Mouse (Mus musculus) midbrain, embryonic 11.5 days (tissue): ENCODE measurements around the gene Olfr1202. TPM values are rescaled to one million over a fixed set of nuclear protein-coding genes. Genes with fewer than 3 reads are reported as not detected.

Experiments used
- ATAC-seq: fragments of 200-750 bp; cut with Nextera tagmentation; 2 replicates; pipeline ENCODE4 v1.8.0; 2017; ENCODE audit warnings: moderate TSS enrichment, moderate library complexity; ENCODE audit not compliant: low FRiP score
- DNase-seq: peaks from one replicate; pipeline ENCODE4 v3.0.0; 2015; ENCODE audit warnings: low spot score; ENCODE audit errors: missing footprints
- H3K27ac ChIP-seq: fragments of 300-500 bp; sonication (generic); 2 replicates; pipeline ENCODE4 v1.5.1; 2014; ENCODE audit warnings: low read depth, low read length
- H3K27me3 ChIP-seq: fragments of 300-500 bp; sonication (generic); 2 replicates; pipeline ENCODE4 v1.6.1; 2014; ENCODE audit warnings: mild to moderate bottlenecking, low read length, moderate library complexity, mixed read lengths; ENCODE audit not compliant: control insufficient read depth, insufficient read depth
- H3K36me3 ChIP-seq: fragments of 300-500 bp; sonication (generic); 2 replicates; pipeline ENCODE4 v1.6.1; 2014; ENCODE audit warnings: mild to moderate bottlenecking, low read length, moderate library complexity, mixed read lengths; ENCODE audit not compliant: control insufficient read depth, insufficient read depth
- H3K4me1 ChIP-seq: fragments of 300-500 bp; sonication (generic); 2 replicates; pipeline ENCODE4 v1.6.1; 2014; ENCODE audit warnings: low read length; ENCODE audit not compliant: control insufficient read depth, insufficient read depth
- H3K4me2 ChIP-seq: fragments of 300-500 bp; sonication (generic); 2 replicates; pipeline ENCODE4 v1.6.1; 2014; ENCODE audit warnings: mild to moderate bottlenecking, moderate library complexity
- H3K4me3 ChIP-seq: fragments of 300-500 bp; sonication (generic); 2 replicates; pipeline ENCODE4 v1.5.1; 2014; ENCODE audit warnings: low read depth, low read length
- H3K9ac ChIP-seq: fragments of 300-500 bp; sonication (generic); 2 replicates; pipeline ENCODE4 v1.6.1; 2014; ENCODE audit warnings: low read length
- H3K9me3 ChIP-seq: fragments of 300-500 bp; sonication (generic); 2 replicates; pipeline ENCODE4 v1.6.1; 2016; ENCODE audit warnings: low read length; ENCODE audit not compliant: control insufficient read depth
- WGBS: fragments of 180-500 bp; shearing (Covaris S2); extraction: QIAGEN DNeasy Blood & Tissue Kit; methylation state at CpG from one replicate; pipeline ENCODE4 v1.1.7; 2014; 5-methylcytosine and 5-hydroxymethylcytosine counted together
- polyA plus RNA-seq: library from polyadenylated mRNA; unstranded; fragments of >200 nt; fragmentation: Nextera tagmentation; extraction: Ambion mirVana; gene quantifications from 2 replicates; pipeline ENCODE4 v1.2.1, GENCODE M21; 2014

Olfr1202 gene
- polyA plus RNA-seq = not detected in 2 replicates

DNA sequence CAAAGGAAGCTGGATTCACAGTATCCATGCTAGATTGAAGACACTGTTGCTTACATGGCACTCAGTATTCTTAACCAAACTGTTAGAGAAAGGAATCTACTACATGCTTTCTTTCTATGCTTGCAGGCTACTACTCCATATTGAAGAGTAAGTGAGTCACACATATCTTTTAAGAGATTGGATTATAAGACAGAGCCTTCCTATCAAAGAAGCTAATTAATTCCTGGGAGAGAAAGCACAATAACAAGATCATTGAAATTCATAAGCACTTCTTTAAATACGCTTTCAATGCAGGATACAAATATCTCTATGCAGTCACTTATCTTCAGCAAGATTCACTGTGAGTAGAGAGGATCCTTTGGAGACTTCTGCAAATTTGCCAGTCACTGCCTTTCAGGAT is at the start of gene Olfr1202:
Gene Olfr1202 (plus strand): TSS at position 301 of the 400 bp plus-strand sequence.
- Histone ChIP-seq H3K9ac (no peak within 1 kb of the TSS), H3K4me1 (no peaks in the 10 kb centered on the region), H3K36me3 (no peaks in the 10 kb centered on the region), H3K27ac (no peak within 1 kb of the TSS), H3K4me2 (no peak within 1 kb of the TSS), H3K9me3 (no peaks in the 10 kb centered on the region), H3K4me3 (no peak within 1 kb of the TSS), H3K27me3 (no peaks in the 10 kb centered on the region)
- DNase-seq (no peak), ATAC-seq (no peak)
- 83% methylated on average over 1 of the region's 1 CpGs for WGBS

DNA sequence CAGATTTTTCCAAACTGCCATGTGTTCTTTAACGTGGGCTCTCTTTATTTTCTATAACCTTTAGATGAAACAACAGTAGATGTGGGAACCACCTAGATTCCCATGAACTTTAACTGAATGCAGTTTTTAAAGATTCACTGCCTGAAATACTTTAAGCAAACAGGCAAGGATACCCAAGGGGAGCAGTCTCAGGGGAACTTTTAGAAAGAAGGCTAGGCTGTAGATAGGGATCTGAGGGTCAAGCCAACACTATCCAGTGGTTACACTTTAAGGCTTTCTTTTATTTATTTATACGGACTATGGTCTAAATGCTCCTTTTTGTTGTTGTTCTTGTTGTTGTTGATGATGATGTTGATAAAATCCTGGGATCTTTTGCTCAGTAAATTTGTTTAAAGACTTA is 43.9 kb upstream of the Olfr1202 start, which contains the start of gene Olfr1200:
Gene Olfr1200 (minus strand): TSS at position 101 of the 400 bp plus-strand sequence.
- WGBS = 82% methylated on average over 2 of the region's 2 CpGs
- H3K4me1 ChIP-seq = no peaks in the 10 kb centered on the region
- H3K9ac ChIP-seq = no peak within 1 kb of the TSS
- H3K36me3 ChIP-seq = no peaks in the 10 kb centered on the region
- no peak within 1 kb of the TSS for H3K27ac ChIP-seq
- ATAC-seq (no peak), DNase-seq (no peak)
- no peak within 1 kb of the TSS for H3K4me2 ChIP-seq
- H3K4me3 ChIP-seq = no peak within 1 kb of the TSS
- no peaks in the 10 kb centered on the region for H3K9me3 ChIP-seq
- no peaks in the 10 kb centered on the region for H3K27me3 ChIP-seq

DNA sequence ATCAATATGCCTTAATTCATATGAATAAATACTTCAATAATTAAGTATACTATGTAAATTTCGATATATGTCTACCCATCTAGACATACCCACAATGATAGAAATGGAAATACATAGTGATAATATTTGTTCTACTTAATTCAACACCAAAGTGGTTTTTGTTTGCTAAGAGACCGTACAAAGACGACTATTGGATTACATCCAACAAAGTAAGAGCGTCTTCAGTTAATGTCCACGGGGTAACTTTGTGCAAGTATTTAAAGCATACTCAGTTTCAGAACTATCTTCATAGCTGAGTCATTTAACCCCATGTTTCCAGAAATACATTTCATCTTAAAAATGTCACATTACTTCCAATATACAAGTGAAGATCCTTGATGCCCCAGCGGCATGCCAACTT is 21.6 kb upstream of the Olfr1202 start, which contains the start of gene Olfr1201:
Gene Olfr1201 (plus strand): TSS at position 301 of the 400 bp plus-strand sequence.
- Histone ChIP-seq H3K4me3 (no peak within 1 kb of the TSS), H3K9me3 (no peaks in the 10 kb centered on the region), H3K4me1 (no peaks in the 10 kb centered on the region), H3K4me2 (no peak within 1 kb of the TSS), H3K36me3 (no peaks in the 10 kb centered on the region), H3K9ac (no peak within 1 kb of the TSS), H3K27me3 (no peaks in the 10 kb centered on the region), H3K27ac (no peak within 1 kb of the TSS)
- DNase-seq (no peak), ATAC-seq (no peak)
- 88% methylated on average over 6 of the region's 6 CpGs for WGBS

DNA sequence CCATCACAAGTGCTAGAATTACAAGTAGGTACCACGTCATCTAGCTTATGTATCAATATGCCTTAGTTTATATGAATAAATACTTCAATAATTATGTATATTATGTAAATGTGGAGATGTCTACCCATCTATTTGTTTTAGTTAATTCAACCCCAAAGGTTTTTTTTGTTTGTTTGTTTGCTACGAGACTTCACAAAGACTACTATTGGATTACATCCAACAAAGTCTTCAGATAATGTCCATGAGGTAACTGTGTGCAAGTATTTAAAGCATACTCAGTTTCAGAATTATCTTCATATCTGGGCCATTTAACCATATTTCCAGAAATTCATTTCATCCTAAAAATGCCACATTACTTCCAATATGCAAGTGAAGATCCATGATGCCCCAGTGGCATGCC is 15.1 kb downstream of the Olfr1202 start, which contains the start of gene Olfr1205:
Gene Olfr1205 (plus strand): TSS at position 301 of the 400 bp plus-strand sequence.
- H3K9ac ChIP-seq = no peak within 1 kb of the TSS
- ATAC-seq = no peak
- DNase-seq = no peak
- no peak within 1 kb of the TSS for H3K27ac ChIP-seq
- no peak within 1 kb of the TSS for H3K4me3 ChIP-seq
- H3K4me2 ChIP-seq = no peak within 1 kb of the TSS
- WGBS = 86% methylated on average over 2 of the region's 2 CpGs
- H3K4me1 ChIP-seq = no peaks in the 10 kb centered on the region
- H3K9me3 ChIP-seq = no peaks in the 10 kb centered on the region
- no peaks in the 10 kb centered on the region for H3K27me3 ChIP-seq
- H3K36me3 ChIP-seq = no peaks in the 10 kb centered on the region

DNA sequence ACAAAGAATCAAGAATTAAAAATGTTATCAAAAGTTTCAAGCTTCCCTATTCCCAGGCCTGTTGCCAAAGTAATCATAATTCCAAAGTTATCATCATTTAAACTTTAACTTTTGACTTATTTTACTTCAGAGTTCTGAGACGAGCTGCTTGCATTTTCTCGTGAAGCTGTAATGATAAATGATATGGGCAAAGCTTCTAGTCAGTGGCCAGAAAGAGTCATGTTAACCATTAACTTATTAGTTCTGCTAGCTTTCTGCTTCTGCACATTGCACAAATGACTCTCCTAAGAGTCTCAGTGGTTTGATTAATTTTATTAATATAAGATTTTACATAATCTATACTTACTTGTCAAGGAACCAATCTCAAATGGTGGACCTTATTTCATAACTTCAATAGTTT is 24.2 kb downstream of the Olfr1202 start:
- 91% methylated on average over 2 of the region's 2 CpGs for WGBS

DNA sequence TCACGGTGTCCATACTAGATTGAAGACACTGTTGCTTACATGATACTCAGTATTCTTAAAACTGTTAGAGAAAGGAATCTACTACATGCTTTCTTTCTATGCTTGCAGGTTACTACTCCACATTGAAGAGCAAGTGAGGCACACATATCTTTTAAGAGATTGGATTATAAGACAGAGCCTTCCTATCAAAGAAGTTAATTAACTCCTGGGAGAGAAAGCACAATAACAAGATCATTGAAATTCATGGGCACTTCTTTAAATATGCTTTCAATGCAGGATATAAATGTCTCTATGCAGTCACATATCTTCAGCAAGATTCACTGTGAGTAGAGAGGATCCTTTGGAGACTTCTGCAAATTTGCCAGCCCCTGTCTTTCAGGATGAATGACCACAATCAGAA is 34.7 kb downstream of the Olfr1202 start, which contains the start of gene Olfr1204:
Gene Olfr1204 (plus strand): TSS at position 301 of the 400 bp plus-strand sequence.
- H3K27me3 ChIP-seq = no peaks in the 10 kb centered on the region
- no peaks in the 10 kb centered on the region for H3K9me3 ChIP-seq
- 93% methylated on average over 1 of the region's 1 CpGs for WGBS
- no peak within 1 kb of the TSS for H3K27ac ChIP-seq
- ATAC-seq = no peak
- no peak within 1 kb of the TSS for H3K9ac ChIP-seq
- no peaks in the 10 kb centered on the region for H3K36me3 ChIP-seq
- no peak for DNase-seq
- no peak within 1 kb of the TSS for H3K4me2 ChIP-seq
- H3K4me1 ChIP-seq = no peaks in the 10 kb centered on the region
- no peak within 1 kb of the TSS for H3K4me3 ChIP-seq

More for the DNA sequence above, 24.2 kb downstream of the Olfr1202 start:
- Histone ChIP-seq H3K4me1 (no peaks in the 10 kb centered on the region), H3K9me3 (no peaks in the 10 kb centered on the region), H3K27ac (no peak overlapping the region), H3K4me3 (no peak overlapping the region), H3K4me2 (no peak overlapping the region), H3K36me3 (no peaks in the 10 kb centered on the region), H3K27me3 (no peaks in the 10 kb centered on the region), H3K9ac (no peak overlapping the region)
- ATAC-seq (no peak), DNase-seq (no peak)

DNA sequence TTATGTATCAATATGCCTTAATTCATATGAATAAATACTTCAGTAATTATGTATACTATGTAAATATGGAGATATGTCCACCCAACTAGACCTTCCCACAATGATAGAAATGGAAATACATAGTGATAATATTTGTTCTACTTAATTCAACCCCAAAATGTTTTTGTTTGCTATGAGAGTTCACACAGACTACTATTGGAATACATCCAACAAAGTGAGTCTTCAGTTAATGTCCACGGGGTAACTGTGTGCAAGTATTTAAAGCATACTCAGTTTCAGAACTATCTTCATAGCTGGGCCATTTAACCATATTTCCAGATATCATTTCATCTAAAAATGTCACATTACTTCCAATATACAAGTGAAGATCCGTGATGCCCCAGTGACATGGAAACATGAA is 48.6 kb downstream of the Olfr1202 start, which contains the start of gene Olfr1206:
Gene Olfr1206 (plus strand): TSS at position 301 of the 400 bp plus-strand sequence.
- no peak for ATAC-seq
- no peak within 1 kb of the TSS for H3K27ac ChIP-seq
- H3K9me3 ChIP-seq = no peaks in the 10 kb centered on the region
- DNase-seq = no peak
- WGBS = 85% methylated on average over 2 of the region's 2 CpGs
- H3K9ac ChIP-seq = no peak within 1 kb of the TSS
- H3K27me3 ChIP-seq = no peaks in the 10 kb centered on the region
- no peak within 1 kb of the TSS for H3K4me3 ChIP-seq
- no peaks in the 10 kb centered on the region for H3K4me1 ChIP-seq
- H3K4me2 ChIP-seq = no peak within 1 kb of the TSS
- H3K36me3 ChIP-seq = no peaks in the 10 kb centered on the region

Other genes with a start within 250 kb of the Olfr1202 start
- gene Olfr1189, start 228.0 kb upstream of the Olfr1202 start, polyA plus RNA-seq = not detected in 2 replicates
- not detected in 2 replicates for gene Olfr1191-ps1, start 174.0 kb upstream of the Olfr1202 start, polyA plus RNA-seq
- not detected in 2 replicates for gene Olfr1192-ps1, start 166.0 kb upstream of the Olfr1202 start, polyA plus RNA-seq
- not detected in 2 replicates for gene Olfr1193, start 138.9 kb upstream of the Olfr1202 start, polyA plus RNA-seq
- gene Olfr1195, start 125.3 kb upstream of the Olfr1202 start, polyA plus RNA-seq = not detected in 2 replicates
- not detected in 2 replicates for gene Olfr1196, start 109.9 kb upstream of the Olfr1202 start, polyA plus RNA-seq
- not detected in 2 replicates for gene Olfr1197, start 82.1 kb upstream of the Olfr1202 start, polyA plus RNA-seq
- not detected in 2 replicates for gene Olfr1198, start 63.1 kb upstream of the Olfr1202 start, polyA plus RNA-seq
- gene Olfr1199, start 54.0 kb upstream of the Olfr1202 start, polyA plus RNA-seq = not detected in 2 replicates
- not detected in 2 replicates for gene Olfr1200, start 44.0 kb upstream of the Olfr1202 start, polyA plus RNA-seq
- gene Olfr1201, start 21.5 kb upstream of the Olfr1202 start, polyA plus RNA-seq = not detected in 2 replicates
- gene Olfr1205, start 15.2 kb downstream of the Olfr1202 start, polyA plus RNA-seq = not detected in 2 replicates
- not detected in 2 replicates for gene Olfr1204, start 34.8 kb downstream of the Olfr1202 start, polyA plus RNA-seq
- not detected in 2 replicates for gene Olfr1206, start 48.7 kb downstream of the Olfr1202 start, polyA plus RNA-seq
- gene Olfr1208, start 87.8 kb downstream of the Olfr1202 start, polyA plus RNA-seq = not detected in 2 replicates
- gene Olfr1209, start 100.7 kb downstream of the Olfr1202 start, polyA plus RNA-seq = not detected in 2 replicates
- gene Olfr1211, start 123.6 kb downstream of the Olfr1202 start, polyA plus RNA-seq = not detected in 2 replicates
- not detected in 2 replicates for gene Olfr1212, start 139.5 kb downstream of the Olfr1202 start, polyA plus RNA-seq
- gene Gm13762, start 165.8 kb downstream of the Olfr1202 start, polyA plus RNA-seq = not detected in 2 replicates
- not detected in 2 replicates for gene Olfr1214, start 178.2 kb downstream of the Olfr1202 start, polyA plus RNA-seq
- not detected in 2 replicates for gene Olfr1215, start 192.5 kb downstream of the Olfr1202 start, polyA plus RNA-seq
- gene Olfr1216, start 203.8 kb downstream of the Olfr1202 start, polyA plus RNA-seq = not detected in 2 replicates
- not detected in 2 replicates for gene Olfr1217, start 217.6 kb downstream of the Olfr1202 start, polyA plus RNA-seq
- not detected in 2 replicates for gene Olfr1218, start 246.7 kb downstream of the Olfr1202 start, polyA plus RNA-seq